Mouse (Mus musculus) adrenal gland, adult 2 months (tissue): ENCODE data around the gene Megf11. TPM values are rescaled to one million over a fixed set of nuclear protein-coding genes. Genes with fewer than 3 reads are reported as not detected.

Source experiments
- DNase-seq: peaks from one replicate; pipeline ENCODE4 v3.0.0; 2021
- polyA plus RNA-seq: library from polyadenylated mRNA; depleted of rRNA; stranded (reverse); fragments of >200 nt; gene quantifications from 2 replicates; pipeline ENCODE4 v1.2.3, GENCODE M21; 2012
- total RNA-seq, 2 experiments: library from RNA; stranded (reverse); gene quantifications; 2 replicates each; pipeline ENCODE4 v1.2.3; 2021

Gene Megf11
- total and polyA plus RNA-seq, 3 experiments, result 0.43 to 1.7 (median 1.2) TPM

- peak; percentile 78 for DNase-seq
These were observed 8.6 kb downstream of the Megf11 start for GRCm38 (mm10) chr9:64393914-64394596.

GRCm38 (mm10) chr9:64395238-64395920, 10.0 kb downstream of the Megf11 start:
- no peak for DNase-seq

- no peak for DNase-seq
These were observed 11.7 kb downstream of the Megf11 start for GRCm38 (mm10) chr9:64397108-64397507.

- DNase-seq, result no peak
These were observed 13.7 kb downstream of the Megf11 start for GRCm38 (mm10) chr9:64399121-64399520.

GRCm38 (mm10) chr9:64402141-64402540, 16.7 kb downstream of the Megf11 start:
- DNase-seq, result no peak

- no peak for DNase-seq
These were observed 21.4 kb downstream of the Megf11 start for GRCm38 (mm10) chr9:64406841-64407240.

- DNase-seq, result no peak
These were observed 22.1 kb downstream of the Megf11 start for GRCm38 (mm10) chr9:64407390-64407970.

GRCm38 (mm10) chr9:64408821-64409220, 23.4 kb downstream of the Megf11 start:
- DNase-seq, result no peak

GRCm38 (mm10) chr9:64420471-64420870, 35.0 kb downstream of the Megf11 start:
- DNase-seq, result no peak

GRCm38 (mm10) chr9:64421986-64422616, 36.7 kb downstream of the Megf11 start:
- DNase-seq, result no peak

- no peak for DNase-seq
These were observed 38.5 kb downstream of the Megf11 start for GRCm38 (mm10) chr9:64423912-64424311.

GRCm38 (mm10) chr9:64436121-64436520, 50.7 kb downstream of the Megf11 start:
- no peak for DNase-seq

- no peak for DNase-seq
These were observed 54.7 kb downstream of the Megf11 start for GRCm38 (mm10) chr9:64440101-64440500.

- DNase-seq, result no peak
These were observed 60.6 kb downstream of the Megf11 start for GRCm38 (mm10) chr9:64445981-64446380.

- DNase-seq, result no peak
These were observed 61.6 kb downstream of the Megf11 start for GRCm38 (mm10) chr9:64447070-64447469.

GRCm38 (mm10) chr9:64447522-64447921, 62.1 kb downstream of the Megf11 start:
- DNase-seq, result peak; percentile 25

- DNase-seq, result no peak
These were observed 67.3 kb downstream of the Megf11 start for GRCm38 (mm10) chr9:64452769-64453168.

GRCm38 (mm10) chr9:64454196-64454595, 68.8 kb downstream of the Megf11 start:
- DNase-seq, result no peak

- DNase-seq, result no peak
These were observed 70.5 kb downstream of the Megf11 start for GRCm38 (mm10) chr9:64455910-64456309.

GRCm38 (mm10) chr9:64457596-64457995, 72.2 kb downstream of the Megf11 start:
- no peak for DNase-seq

GRCm38 (mm10) chr9:64461568-64462308, 76.3 kb downstream of the Megf11 start:
- DNase-seq, result no peak

- DNase-seq, result no peak
These were observed 77.4 kb downstream of the Megf11 start for GRCm38 (mm10) chr9:64462870-64463269.
